Mouse (Mus musculus): ENCODE results near the gene Krt42. TPM values are rescaled to one million over a fixed set of nuclear protein-coding genes. Genes with fewer than 3 reads are reported as not detected.

Gene Krt42
- polyA plus RNA-seq, 1 experiment from 2014 or later: not detected

DNA sequence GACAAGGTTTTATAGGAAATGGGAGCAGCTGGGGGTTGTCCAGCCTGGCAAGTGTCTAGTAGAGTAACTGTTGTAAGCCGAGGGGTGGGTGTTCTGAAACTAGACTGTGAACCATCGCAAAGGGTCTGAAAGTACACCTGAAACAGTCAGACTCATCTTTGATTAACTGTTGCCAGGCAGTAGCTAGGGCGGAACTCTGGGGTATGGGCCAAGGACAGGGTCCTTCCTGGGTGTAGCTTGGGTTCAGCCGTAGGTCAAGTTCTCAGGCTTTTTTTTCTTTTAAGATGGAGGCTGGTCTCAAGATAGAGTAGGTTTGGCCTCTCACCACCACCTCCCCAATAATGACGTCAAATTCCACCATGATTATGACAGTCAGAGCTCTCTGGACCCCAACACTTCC lies 38.2 kb upstream of the Krt42 start:
- Histone ChIP-seq H3K27ac (ENCODE audit: low read depth, low read length) (no peak overlapping the region), H3K9ac (ENCODE audit: low read depth, low read length) (no peak overlapping the region), H3K4me3 (ENCODE audit: low read depth, low read length) (no peak overlapping the region), H3K4me1 (replicated peaks; ENCODE audit: control insufficient read depth, insufficient read depth, low read length) (no peaks in the 10 kb centered on the region), H3K36me3 (ENCODE audit: control insufficient read depth, insufficient read depth, low read length) (no peaks in the 10 kb centered on the region), H3K9me3 (ENCODE audit: control insufficient read depth, low read length) (no peaks in the 10 kb centered on the region), H3K4me2 (replicated peaks; ENCODE audit: low read depth, low read length) (no peak overlapping the region), H3K27me3 (ENCODE audit: control insufficient read depth, insufficient read depth, low read length) (no peaks in the 10 kb centered on the region)
- ATAC-seq (ENCODE audit: low FRiP score) (no peak), DNase-seq (ENCODE audit: low spot score) (no peak)
- 91% methylated on average over 5 of the region's 5 CpGs for WGBS

- 89% methylated on average over 5 of the region's 5 CpGs for WGBS
- H3K4me1 ChIP-seq (replicated peaks; ENCODE audit: control insufficient read depth, insufficient read depth, low read length): no peaks in the 10 kb centered on the region
- H3K27me3 ChIP-seq (ENCODE audit: control insufficient read depth, insufficient read depth, low read length): no peaks in the 10 kb centered on the region
- ATAC-seq (ENCODE audit: low FRiP score): no peak
- H3K9me3 ChIP-seq (ENCODE audit: control insufficient read depth, low read length): no peaks in the 10 kb centered on the region
- H3K9ac ChIP-seq (ENCODE audit: low read depth, low read length): no peak overlapping the region
- no peak overlapping the region for H3K4me3 ChIP-seq (ENCODE audit: low read depth, low read length)
- H3K27ac ChIP-seq (ENCODE audit: low read depth, low read length): no peak overlapping the region
- no peak for DNase-seq (ENCODE audit: low spot score)
- no peak overlapping the region for H3K4me2 ChIP-seq (replicated peaks; ENCODE audit: low read depth, low read length)
- H3K36me3 ChIP-seq (ENCODE audit: control insufficient read depth, insufficient read depth, low read length): no peaks in the 10 kb centered on the region
Measured at GRCm38 (mm10) chr11:100301292-100301691, 31.6 kb upstream of the Krt42 start.

DNA sequence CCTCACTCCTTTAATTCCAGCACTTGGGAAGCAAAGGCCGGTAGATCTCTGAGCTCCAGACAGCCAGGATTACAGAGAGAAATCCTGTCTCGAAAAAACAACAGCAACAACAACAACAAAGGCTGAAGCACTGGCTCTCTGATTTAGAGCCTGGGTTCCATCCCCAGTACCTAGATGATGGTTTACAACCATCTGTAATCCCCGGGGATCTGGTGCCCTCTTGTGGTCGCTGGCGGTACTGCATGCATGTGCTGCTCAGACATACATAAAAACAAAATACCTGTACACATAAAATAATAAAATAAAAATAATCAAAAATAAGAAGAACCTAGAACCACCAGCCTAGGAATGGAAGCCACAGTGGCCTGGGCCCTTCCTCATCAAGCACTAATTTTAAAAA lies 30.6 kb upstream of the Krt42 start:
- no peaks in the 10 kb centered on the region for H3K36me3 ChIP-seq (ENCODE audit: control insufficient read depth, insufficient read depth, low read length)
- H3K4me2 ChIP-seq (replicated peaks; ENCODE audit: low read depth, low read length): no peak overlapping the region
- no peak for ATAC-seq (ENCODE audit: low FRiP score)
- H3K4me3 ChIP-seq (ENCODE audit: low read depth, low read length): no peak overlapping the region
- WGBS: 11% methylated on average over 5 of the region's 5 CpGs
- no peak overlapping the region for H3K9ac ChIP-seq (ENCODE audit: low read depth, low read length)
- H3K27me3 ChIP-seq (ENCODE audit: control insufficient read depth, insufficient read depth, low read length): no peaks in the 10 kb centered on the region
- H3K9me3 ChIP-seq (ENCODE audit: control insufficient read depth, low read length): no peaks in the 10 kb centered on the region
- DNase-seq (ENCODE audit: low spot score): peak; percentile 87
- no peak overlapping the region for H3K27ac ChIP-seq (ENCODE audit: low read depth, low read length)
- no peaks in the 10 kb centered on the region for H3K4me1 ChIP-seq (replicated peaks; ENCODE audit: control insufficient read depth, insufficient read depth, low read length)

DNA sequence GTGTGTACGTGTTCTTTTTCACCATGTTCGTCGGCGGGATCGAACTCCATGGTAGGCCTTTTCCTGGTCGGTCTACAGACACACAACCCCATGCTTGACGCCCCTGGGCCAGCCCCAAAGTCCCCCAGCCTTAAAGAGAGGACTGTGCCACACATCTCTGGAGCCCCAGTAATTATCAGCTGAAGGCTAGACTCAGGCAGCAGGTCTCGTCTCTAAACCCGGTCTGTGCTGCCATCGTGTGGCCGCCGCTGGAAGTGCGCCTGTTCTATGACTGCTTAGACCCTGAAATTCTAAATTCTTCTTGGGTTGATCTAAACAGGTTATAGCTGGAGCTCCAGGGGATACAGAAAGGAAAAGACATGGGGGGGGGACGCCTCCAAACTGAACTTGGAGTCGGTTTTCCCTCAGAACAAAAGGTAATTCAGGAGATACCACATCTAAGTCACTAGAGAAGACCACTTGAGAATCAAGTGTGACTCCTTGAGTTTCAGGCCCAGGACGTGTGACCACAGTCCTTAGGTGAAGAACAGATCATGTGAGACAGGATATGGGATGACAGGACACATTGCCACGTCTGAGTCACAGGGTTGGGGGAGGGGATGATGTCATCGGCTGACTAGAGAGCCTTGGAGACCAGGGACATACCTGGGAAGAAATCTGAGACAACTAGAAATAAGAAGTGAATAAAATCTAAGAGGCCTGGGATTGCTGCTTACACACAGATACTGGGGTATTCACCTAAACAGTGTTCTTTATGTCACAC lies 28.8 kb upstream of the Krt42 start:
- Histone ChIP-seq H3K4me1 (replicated peaks; ENCODE audit: control insufficient read depth, insufficient read depth, low read length) (no peaks in the 10 kb centered on the region), H3K27ac (ENCODE audit: low read depth, low read length) (no peak overlapping the region), H3K9ac (ENCODE audit: low read depth, low read length) (no peak overlapping the region), H3K4me3 (ENCODE audit: low read depth, low read length) (no peak overlapping the region), H3K9me3 (ENCODE audit: control insufficient read depth, low read length) (no peaks in the 10 kb centered on the region), H3K36me3 (ENCODE audit: control insufficient read depth, insufficient read depth, low read length) (no peaks in the 10 kb centered on the region), H3K27me3 (ENCODE audit: control insufficient read depth, insufficient read depth, low read length) (no peaks in the 10 kb centered on the region), H3K4me2 (replicated peaks; ENCODE audit: low read depth, low read length) (no peak overlapping the region)
- DNase-seq (ENCODE audit: low spot score) (peak; percentile 93), ATAC-seq (ENCODE audit: low FRiP score) (peak; percentile 49; the same call in 1 of the 2 replicates)
- 19% methylated on average over 18 of the region's 18 CpGs for WGBS

DNA sequence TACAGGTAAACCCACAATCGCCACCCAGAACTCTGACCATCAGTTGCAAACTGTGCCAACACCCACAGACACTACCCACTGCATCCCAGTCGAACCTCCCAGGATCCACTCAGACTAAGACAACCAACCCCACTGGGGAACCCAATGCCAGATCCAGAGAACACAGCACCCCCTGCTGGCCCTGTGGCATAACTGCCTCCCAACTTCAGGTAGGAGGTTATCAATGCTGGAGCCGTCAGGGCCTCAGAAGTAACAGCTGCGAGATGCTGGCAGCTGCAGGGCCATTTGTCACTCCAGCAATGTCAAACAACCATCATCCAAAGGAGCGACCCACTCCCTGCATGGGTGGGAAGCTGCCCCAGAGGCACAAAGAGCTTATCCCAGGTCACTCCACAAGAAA lies 28.1 kb upstream of the Krt42 start:
- Histone ChIP-seq H3K27ac (ENCODE audit: low read depth, low read length) (no peak overlapping the region), H3K27me3 (ENCODE audit: control insufficient read depth, insufficient read depth, low read length) (no peaks in the 10 kb centered on the region), H3K4me1 (replicated peaks; ENCODE audit: control insufficient read depth, insufficient read depth, low read length) (no peaks in the 10 kb centered on the region), H3K9me3 (ENCODE audit: control insufficient read depth, low read length) (no peaks in the 10 kb centered on the region), H3K9ac (ENCODE audit: low read depth, low read length) (no peak overlapping the region), H3K36me3 (ENCODE audit: control insufficient read depth, insufficient read depth, low read length) (no peaks in the 10 kb centered on the region), H3K4me2 (replicated peaks; ENCODE audit: low read depth, low read length) (no peak overlapping the region), H3K4me3 (ENCODE audit: low read depth, low read length) (no peak overlapping the region)
- WGBS: 42% methylated on average over 5 of the region's 5 CpGs
- peak; percentile 42 for DNase-seq (ENCODE audit: low spot score)
- no peak for ATAC-seq (ENCODE audit: low FRiP score)

- 2% methylated on average over 10 of the region's 10 CpGs for WGBS
- H3K27me3 ChIP-seq (ENCODE audit: control insufficient read depth, insufficient read depth, low read length): no peaks in the 10 kb centered on the region
- no peaks in the 10 kb centered on the region for H3K4me1 ChIP-seq (replicated peaks; ENCODE audit: control insufficient read depth, insufficient read depth, low read length)
- H3K4me3 ChIP-seq (ENCODE audit: low read depth, low read length): no peak overlapping the region
- H3K4me2 ChIP-seq (replicated peaks; ENCODE audit: low read depth, low read length): no peak overlapping the region
- ATAC-seq (ENCODE audit: low FRiP score) (peak; percentile 28), DNase-seq (ENCODE audit: low spot score) (peak; percentile 94)
- H3K9ac ChIP-seq (ENCODE audit: low read depth, low read length): no peak overlapping the region
- no peaks in the 10 kb centered on the region for H3K36me3 ChIP-seq (ENCODE audit: control insufficient read depth, insufficient read depth, low read length)
- no peaks in the 10 kb centered on the region for H3K9me3 ChIP-seq (ENCODE audit: control insufficient read depth, low read length)
- H3K27ac ChIP-seq (ENCODE audit: low read depth, low read length): no peak overlapping the region
Measured at GRCm38 (mm10) chr11:100295308-100295707, 25.6 kb upstream of the Krt42 start.

DNA sequence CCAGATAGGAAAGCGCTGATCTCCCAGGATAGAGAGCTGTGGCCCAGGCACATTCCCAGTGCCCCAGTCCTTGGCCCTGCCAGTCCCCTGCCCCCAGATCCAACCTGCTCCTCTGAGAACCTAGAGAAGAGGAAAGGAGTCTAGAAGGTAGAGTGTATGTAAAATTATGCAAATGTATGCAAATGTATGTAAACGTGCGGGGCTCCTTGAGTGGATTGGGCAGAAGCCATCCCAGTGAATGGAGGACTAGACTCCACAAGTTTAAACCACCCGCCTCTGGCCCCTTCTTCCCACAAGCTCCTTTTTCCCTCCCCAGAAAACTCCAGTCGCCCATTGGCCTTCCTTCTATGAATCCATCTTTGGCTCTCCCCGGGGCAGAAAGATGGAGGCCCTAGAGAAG lies 23.2 kb upstream of the Krt42 start:
- Histone ChIP-seq H3K27me3 (ENCODE audit: control insufficient read depth, insufficient read depth, low read length) (no peaks in the 10 kb centered on the region), H3K9ac (ENCODE audit: low read depth, low read length) (no peak overlapping the region), H3K4me3 (ENCODE audit: low read depth, low read length) (no peak overlapping the region), H3K4me2 (replicated peaks; ENCODE audit: low read depth, low read length) (no peak overlapping the region), H3K27ac (ENCODE audit: low read depth, low read length) (no peak overlapping the region), H3K4me1 (replicated peaks; ENCODE audit: control insufficient read depth, insufficient read depth, low read length) (no peaks in the 10 kb centered on the region), H3K9me3 (ENCODE audit: control insufficient read depth, low read length) (no peaks in the 10 kb centered on the region), H3K36me3 (ENCODE audit: control insufficient read depth, insufficient read depth, low read length) (no peaks in the 10 kb centered on the region)
- no peak for DNase-seq (ENCODE audit: low spot score)
- ATAC-seq (ENCODE audit: low FRiP score): no peak
- 45% methylated on average over 6 of the region's 6 CpGs for WGBS

DNA sequence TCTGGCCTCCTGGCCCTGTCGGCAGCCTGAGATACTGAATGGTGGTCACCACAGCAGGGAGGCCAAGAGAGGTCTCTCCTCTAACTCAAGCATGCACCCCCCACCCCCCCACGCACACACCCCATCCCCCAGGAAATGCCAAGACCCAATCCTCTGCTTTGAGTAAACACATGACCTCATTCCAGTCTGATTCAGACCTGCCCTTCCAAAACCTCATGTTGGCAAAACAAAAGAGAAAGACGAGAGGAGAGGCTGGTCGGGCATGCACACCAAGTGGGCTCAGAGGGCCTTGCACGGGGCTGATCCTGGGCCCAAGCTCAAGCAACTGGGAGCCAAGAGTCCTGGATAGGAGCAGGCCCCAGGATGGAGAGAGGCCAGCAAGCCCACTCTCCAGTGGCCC lies 20.6 kb upstream of the Krt42 start:
- no peaks in the 10 kb centered on the region for H3K9me3 ChIP-seq (ENCODE audit: control insufficient read depth, low read length)
- ATAC-seq (ENCODE audit: low FRiP score) (no peak), DNase-seq (ENCODE audit: low spot score) (no peak)
- H3K27ac ChIP-seq (ENCODE audit: low read depth, low read length): no peak overlapping the region
- no peak overlapping the region for H3K9ac ChIP-seq (ENCODE audit: low read depth, low read length)
- no peaks in the 10 kb centered on the region for H3K36me3 ChIP-seq (ENCODE audit: control insufficient read depth, insufficient read depth, low read length)
- WGBS: 45% methylated on average over 5 of the region's 5 CpGs
- H3K4me2 ChIP-seq (replicated peaks; ENCODE audit: low read depth, low read length): no peak overlapping the region
- no peaks in the 10 kb centered on the region for H3K4me1 ChIP-seq (replicated peaks; ENCODE audit: control insufficient read depth, insufficient read depth, low read length)
- no peak overlapping the region for H3K4me3 ChIP-seq (ENCODE audit: low read depth, low read length)
- H3K27me3 ChIP-seq (ENCODE audit: control insufficient read depth, insufficient read depth, low read length): no peaks in the 10 kb centered on the region

DNA sequence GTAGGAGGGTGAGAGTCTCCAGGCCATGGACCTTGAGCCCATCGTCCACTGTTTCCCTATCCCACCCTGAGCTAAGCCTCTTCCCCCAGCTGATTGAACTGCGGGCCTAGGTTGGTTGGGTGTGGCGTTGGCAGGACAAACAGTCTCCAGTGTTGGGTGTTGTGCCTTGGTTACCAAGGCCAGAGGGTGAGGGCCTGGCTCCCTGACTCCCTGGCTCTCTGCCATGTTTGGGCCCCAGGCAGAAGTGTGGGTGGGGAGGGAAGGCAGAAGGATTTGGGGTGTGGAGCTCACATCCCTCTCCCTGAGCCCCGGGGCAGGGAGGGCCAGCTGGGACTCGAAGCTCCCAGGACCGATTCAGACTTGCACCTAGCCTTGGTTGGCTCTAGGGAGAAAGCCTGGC lies 19.3 kb upstream of the Krt42 start:
- 91% methylated on average over 6 of the region's 6 CpGs for WGBS
- ATAC-seq (ENCODE audit: low FRiP score): no peak
- no peak for DNase-seq (ENCODE audit: low spot score)
- Histone ChIP-seq H3K27me3 (ENCODE audit: control insufficient read depth, insufficient read depth, low read length) (no peaks in the 10 kb centered on the region), H3K4me1 (replicated peaks; ENCODE audit: control insufficient read depth, insufficient read depth, low read length) (no peaks in the 10 kb centered on the region), H3K4me3 (ENCODE audit: low read depth, low read length) (no peak overlapping the region), H3K36me3 (ENCODE audit: control insufficient read depth, insufficient read depth, low read length) (no peaks in the 10 kb centered on the region), H3K4me2 (replicated peaks; ENCODE audit: low read depth, low read length) (no peak overlapping the region), H3K27ac (ENCODE audit: low read depth, low read length) (no peak overlapping the region), H3K9ac (ENCODE audit: low read depth, low read length) (no peak overlapping the region), H3K9me3 (ENCODE audit: control insufficient read depth, low read length) (no peaks in the 10 kb centered on the region)
